Mouse (Mus musculus) heart, postnatal 25 days (tissue): ENCODE data around the gene Pitx3. TPM values are rescaled to one million over a fixed set of nuclear protein-coding genes. Genes with fewer than 3 reads are reported as not detected.

ENCODE experiments used
- DNase-seq: peaks from one replicate; pipeline ENCODE4 v3.0.0; 2022; ENCODE audit warnings: low spot score
- intact Hi-C: fragments of 180-260 bp; cut with DNase I; formaldehyde crosslinking; loops from one replicate; pipeline ENCODE4 v1.15.1; 2025
- total RNA-seq, 2 experiments: library from RNA; stranded (reverse); gene quantifications; 2 replicates each; pipeline ENCODE4 v1.2.3; 2021

Gene Pitx3
- total RNA-seq, 2 experiments from 2014 or later = 0.42 to 0.61 TPM

- DNase-seq = no peak
- intact Hi-C loops = loop anchor here (5.0 kb wide), 1 partner anchor 166 kb away; no protein-coding TSS in a partner anchor
Observed at GRCm38 (mm10) chr19:46086337-46086736, 61.8 kb downstream of the Pitx3 start.

Other genes with a start within 250 kb of the Pitx3 start
- 10 to 100 TPM; 14.8 to 16.0 TPM for gene Armh3, start 149.8 kb downstream of the Pitx3 start, total RNA-seq
- 1 to 10 TPM; 6.2 to 7.0 TPM for gene Hps6, start 144.8 kb downstream of the Pitx3 start, total RNA-seq
- 10 to 100 TPM; 14.0 to 14.9 TPM for gene Pprc1, start 103.4 kb downstream of the Pitx3 start, total RNA-seq
- gene Ldb1, start 103.1 kb downstream of the Pitx3 start, total RNA-seq = 10 to 100 TPM; 40.3 to 44.7 TPM
- gene Nolc1, start 72.5 kb downstream of the Pitx3 start, total RNA-seq = 10 to 100 TPM; 14.9 to 16.6 TPM
- under 1 TPM in 1 of 2 experiments, not detected in 1; 0.22 TPM for gene Elovl3, start 16.4 kb downstream of the Pitx3 start, total RNA-seq
- gene Gbf1, start 4.2 kb upstream of the Pitx3 start, total RNA-seq = 10 to 100 TPM; 44.1 to 49.0 TPM
- gene Nfkb2, start 156.0 kb upstream of the Pitx3 start, total RNA-seq = 10 to 100 TPM; 17.2 to 18.8 TPM
- gene Psd, start 178.8 kb upstream of the Pitx3 start, total RNA-seq = 1 to 10 TPM; 1.2 to 1.3 TPM
- gene Fbxl15, start 179.9 kb upstream of the Pitx3 start, total RNA-seq = 1 to 10 TPM; 5.2 to 6.0 TPM
- 10 to 100 TPM; 80.9 to 87.7 TPM for gene Cuedc2, start 190.4 kb upstream of the Pitx3 start, total RNA-seq
- 1 to 10 TPM; 1.9 to 2.3 TPM for gene Mfsd13a, start 192.8 kb upstream of the Pitx3 start, total RNA-seq
- under 1 TPM; 0.36 to 0.70 TPM for gene 2310034G01Rik, start 202.0 kb upstream of the Pitx3 start, total RNA-seq
- gene Actr1a, start 247.4 kb upstream of the Pitx3 start, total RNA-seq = 10 to 100 TPM; 89.3 to 94.8 TPM
- 10 to 100 TPM; 12.0 to 12.6 TPM for gene Sufu, start 248.6 kb upstream of the Pitx3 start, total RNA-seq